Mouse (Mus musculus) olfactory bulb, adult 2 months (tissue): ENCODE data around the gene Slc31a1.

Source experiments
- CTCF ChIP-seq: fragments of 200-500 bp; IDR thresholded peaks from 2 replicates; pipeline ENCODE4 v1.5.1; 2012; ENCODE audit warnings: low read depth, mild to moderate bottlenecking, low read length, moderate library complexity; ENCODE audit not compliant: insufficient read depth
- POLR2A ChIP-seq: fragments of 200-500 bp; IDR thresholded peaks from 2 replicates; pipeline ENCODE4 v1.6.1; 2012; ENCODE audit warnings: mild to moderate bottlenecking, low read depth, low read length, moderate library complexity; ENCODE audit not compliant: insufficient read depth

DNA sequence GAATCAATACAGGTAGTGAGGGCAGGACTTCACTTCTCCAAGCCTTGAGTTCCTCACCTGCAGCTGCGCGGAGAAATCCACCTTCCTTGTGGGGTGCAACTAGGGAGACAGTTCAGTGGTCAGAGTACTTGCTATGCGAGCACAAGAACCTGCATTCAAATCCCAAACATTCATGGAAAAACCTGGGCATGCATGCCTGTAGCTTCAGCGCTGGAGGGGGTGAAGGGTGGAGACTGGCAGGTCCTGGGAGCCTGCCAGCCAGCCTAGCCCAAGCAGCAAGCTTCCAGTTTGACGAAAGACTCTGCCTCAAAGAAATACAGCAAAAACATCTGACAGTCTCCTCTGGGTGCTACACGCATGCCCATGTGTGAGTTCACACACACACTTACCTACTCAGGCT is 74.6 kb downstream of the Slc31a1 start, which contains the start of gene Rnf183:
- TF ChIP-seq CTCF (no peak), POLR2A (no peak)
